Mouse (Mus musculus): ENCODE results near the gene Cdh23. TPM values are rescaled to one million over a fixed set of nuclear protein-coding genes. Genes with fewer than 3 reads are reported as not detected.

Gene Cdh23
- total RNA-seq, 2 experiments from 2014 or later, result 0.29 to 0.36 TPM

DNA sequence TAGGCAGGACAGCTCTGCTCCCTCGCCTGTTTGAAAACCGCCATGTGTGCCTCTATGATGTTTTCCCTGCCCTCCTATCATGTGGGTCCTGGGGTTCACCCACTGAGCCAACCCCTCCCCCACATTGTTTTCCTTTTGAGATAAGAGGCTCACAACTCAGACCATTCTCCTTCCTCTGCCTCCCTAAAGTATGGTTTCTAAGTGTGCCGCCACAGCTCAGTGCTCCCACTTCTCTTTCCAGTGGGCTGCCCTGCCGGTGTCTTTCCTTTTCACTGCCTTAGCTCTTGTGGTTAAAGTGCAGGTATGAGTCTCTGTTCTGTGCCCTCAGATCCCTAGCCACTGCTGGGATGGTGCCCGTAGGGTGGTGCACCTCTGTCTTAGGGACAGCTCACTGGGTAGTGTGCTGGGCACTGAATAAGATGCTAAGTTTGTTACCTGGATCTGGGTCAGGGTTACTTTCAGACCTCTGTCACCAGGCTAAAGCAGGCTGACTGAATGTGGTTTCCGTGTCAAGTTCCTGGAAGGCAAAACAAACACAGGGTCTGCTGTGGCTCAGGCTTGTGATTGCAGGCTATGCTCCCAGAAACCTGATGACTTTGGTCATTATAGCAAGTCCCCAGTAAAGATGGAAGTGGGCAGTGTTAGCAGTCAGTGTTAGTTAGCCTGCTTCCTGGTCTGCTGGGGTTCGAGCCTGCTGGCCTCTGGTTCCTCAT is 406.1 kb downstream of the Cdh23 start:
- no peak for ATAC-seq (ENCODE audit: poor library complexity, severe bottlenecking)

- peak; percentile 32; the same call in 1 of the 2 replicates for ATAC-seq (ENCODE audit: poor library complexity, severe bottlenecking)
These were observed 407.1 kb downstream of the Cdh23 start for GRCm38 (mm10) chr10:60289216-60289615.

DNA sequence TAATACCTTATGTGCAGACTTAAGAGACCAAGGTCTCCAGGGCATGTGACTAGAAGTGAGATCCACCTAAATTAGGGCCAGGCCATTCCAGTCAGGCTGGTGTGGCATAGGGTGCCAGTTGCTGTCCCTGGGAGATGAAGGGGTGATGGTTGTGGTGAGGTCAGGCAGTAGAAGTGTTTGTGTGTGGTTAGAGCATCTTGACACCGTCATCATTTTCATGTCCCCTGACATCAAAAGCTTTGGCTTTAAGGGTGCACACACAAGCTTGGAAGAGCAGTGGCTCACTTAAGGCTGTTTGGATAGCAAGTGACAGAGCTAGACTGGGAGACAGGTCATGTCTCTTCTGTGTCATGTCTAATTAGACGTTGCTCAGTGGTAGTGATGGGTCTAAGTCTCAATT is 408.6 kb downstream of the Cdh23 start:
- no peak for ATAC-seq (ENCODE audit: poor library complexity, severe bottlenecking)

DNA sequence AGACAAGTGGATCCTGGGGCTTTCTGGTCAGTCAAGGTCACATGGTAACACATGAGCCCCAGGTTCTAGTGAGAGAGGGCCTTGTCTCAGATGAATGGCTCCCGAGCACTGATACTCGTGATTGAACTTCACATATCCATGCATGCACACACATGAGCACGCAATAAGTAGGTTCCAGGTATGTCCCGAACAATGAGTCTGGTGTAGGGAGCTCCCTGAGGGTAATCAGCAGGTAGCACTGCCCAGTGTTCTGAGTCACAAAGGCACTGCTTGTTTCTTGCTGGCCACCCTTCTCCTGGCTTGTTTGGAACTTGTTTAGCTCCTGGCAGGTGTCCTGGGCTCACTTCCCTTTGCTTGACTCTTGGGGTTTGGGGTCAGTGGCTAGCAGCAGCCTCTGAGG is 409.1 kb downstream of the Cdh23 start:
- ATAC-seq (ENCODE audit: poor library complexity, severe bottlenecking), result no peak

DNA sequence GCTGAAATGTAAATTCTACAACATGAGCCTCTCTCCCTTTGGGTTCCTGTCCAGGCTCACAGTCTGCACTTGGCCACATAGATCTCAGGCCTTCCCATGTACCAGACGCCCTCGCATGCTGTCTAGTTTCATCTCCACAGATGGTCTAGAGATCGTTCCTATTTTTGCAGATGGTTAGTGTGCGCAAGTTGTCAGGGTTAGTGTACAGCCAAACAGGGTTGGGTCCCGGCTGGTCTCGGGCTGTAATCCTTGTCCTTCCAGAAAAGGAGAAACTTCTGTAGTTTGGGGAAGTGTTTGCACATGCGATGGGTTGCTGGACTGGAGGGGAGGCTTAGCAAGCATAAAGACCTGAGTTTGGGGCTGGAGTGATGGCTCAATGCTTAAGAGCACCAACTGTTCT is 409.7 kb downstream of the Cdh23 start:
- ATAC-seq (ENCODE audit: poor library complexity, severe bottlenecking), result peak; percentile 44

- ATAC-seq (ENCODE audit: poor library complexity, severe bottlenecking), result no peak
These were observed 410.5 kb downstream of the Cdh23 start for GRCm38 (mm10) chr10:60285676-60286372.

DNA sequence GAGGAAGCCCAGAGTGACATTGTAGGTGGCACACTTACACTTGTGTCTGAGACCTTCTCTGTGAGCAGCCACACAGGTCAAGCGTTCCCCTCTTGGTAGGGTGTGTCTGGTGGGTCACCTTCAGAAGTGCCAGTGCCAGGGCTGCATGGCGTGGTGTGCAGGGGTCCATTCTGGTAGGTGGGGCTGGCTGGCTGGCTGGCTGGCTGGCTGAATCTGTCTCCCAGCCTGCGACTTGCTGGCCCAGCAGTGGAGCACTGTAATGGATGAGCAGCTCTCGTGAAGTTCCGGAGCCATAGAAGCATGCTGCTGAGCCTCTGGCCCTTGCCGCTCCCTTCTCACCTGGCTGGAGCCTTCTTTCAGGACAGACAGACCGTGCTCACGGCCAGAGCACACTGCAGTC is 411.1 kb downstream of the Cdh23 start:
- ATAC-seq (ENCODE audit: poor library complexity, severe bottlenecking), result no peak

- ATAC-seq (ENCODE audit: poor library complexity, severe bottlenecking), result peak; percentile 19
These were observed 411.6 kb downstream of the Cdh23 start for GRCm38 (mm10) chr10:60284676-60285111.

- ATAC-seq (ENCODE audit: poor library complexity, severe bottlenecking), result peak; percentile 45
These were observed 412.0 kb downstream of the Cdh23 start for GRCm38 (mm10) chr10:60284248-60284647.

GRCm38 (mm10) chr10:60282116-60283014 is 413.9 kb downstream of the Cdh23 start:
- no peak for ATAC-seq (ENCODE audit: poor library complexity, severe bottlenecking)

DNA sequence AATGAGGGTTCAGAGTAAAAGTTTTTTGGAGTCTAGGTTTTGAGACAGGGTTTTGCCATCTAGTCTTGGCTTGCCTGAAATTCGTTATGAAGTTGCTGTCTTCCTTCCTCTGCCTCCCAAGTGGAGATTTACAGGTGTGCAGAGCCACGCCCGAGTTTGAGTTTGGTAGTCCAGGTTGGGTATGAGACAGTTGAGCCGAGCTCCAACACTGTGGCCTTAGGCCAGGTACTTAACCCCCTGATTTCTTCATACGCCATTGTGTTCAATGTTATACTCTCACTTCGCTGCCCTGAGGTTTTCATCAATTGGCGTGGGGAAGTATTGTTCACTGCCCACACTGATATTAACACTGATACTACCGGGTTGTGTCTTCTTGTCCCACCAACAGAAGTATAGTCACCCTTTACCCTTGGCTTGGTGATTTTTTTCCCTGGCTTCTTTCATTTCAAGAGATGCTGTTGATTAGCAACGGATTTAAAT is 414.7 kb downstream of the Cdh23 start:
- ATAC-seq (ENCODE audit: poor library complexity, severe bottlenecking), result no peak

DNA sequence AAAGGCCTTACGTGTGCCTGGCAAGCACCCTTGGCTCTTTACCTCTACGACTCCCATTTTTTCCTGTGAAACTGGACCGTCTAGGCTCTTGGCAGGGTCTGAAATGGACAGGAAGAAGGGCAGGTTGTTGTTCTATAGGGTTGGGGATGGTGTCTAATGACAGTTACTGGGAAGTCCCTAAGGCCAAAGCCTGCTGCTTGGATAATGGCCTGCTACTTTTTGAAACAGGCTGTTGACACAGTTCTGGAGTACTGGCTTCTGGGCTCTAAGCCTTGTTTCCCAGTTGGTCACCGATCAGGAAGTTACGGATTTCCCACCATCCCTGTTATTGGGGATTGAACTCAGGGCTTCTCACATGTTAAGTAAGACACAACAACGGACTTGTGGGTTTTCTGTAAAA is 415.9 kb downstream of the Cdh23 start:
- ATAC-seq (ENCODE audit: poor library complexity, severe bottlenecking), result no peak

GRCm38 (mm10) chr10:60279941-60280301 is 416.4 kb downstream of the Cdh23 start:
- no peak for ATAC-seq (ENCODE audit: poor library complexity, severe bottlenecking)

DNA sequence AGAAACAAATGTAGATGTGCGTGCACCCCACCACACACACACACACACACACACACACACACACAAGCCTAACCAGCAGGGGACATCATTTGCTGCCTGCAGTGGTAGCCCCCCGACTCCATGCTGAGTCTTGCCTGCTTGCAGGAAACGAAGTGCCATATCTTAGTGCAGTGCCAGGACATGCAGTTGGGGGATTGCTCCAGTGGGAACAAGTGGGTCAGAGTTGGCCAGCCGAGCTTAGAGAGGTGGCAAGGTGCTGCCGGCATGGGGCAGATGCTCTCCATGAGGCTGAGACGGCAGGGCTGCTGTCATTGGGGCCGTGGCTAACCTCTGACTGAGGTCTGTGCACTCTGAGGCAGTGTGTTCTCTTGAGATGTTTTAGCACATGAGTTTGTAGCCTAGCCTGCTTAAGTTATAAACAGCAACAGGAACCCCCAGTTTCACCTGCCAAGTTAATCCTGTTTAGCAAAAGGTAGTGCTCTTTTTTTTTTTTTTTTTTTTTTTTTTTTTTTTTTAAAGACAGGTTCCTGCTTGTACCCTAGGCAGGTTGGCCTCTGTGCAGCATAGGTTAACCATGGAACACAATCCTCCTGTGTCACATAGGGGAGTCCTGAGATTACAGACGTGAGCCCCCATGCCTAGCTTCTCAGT is 416.9 kb downstream of the Cdh23 start:
- no peak for ATAC-seq (ENCODE audit: poor library complexity, severe bottlenecking)

DNA sequence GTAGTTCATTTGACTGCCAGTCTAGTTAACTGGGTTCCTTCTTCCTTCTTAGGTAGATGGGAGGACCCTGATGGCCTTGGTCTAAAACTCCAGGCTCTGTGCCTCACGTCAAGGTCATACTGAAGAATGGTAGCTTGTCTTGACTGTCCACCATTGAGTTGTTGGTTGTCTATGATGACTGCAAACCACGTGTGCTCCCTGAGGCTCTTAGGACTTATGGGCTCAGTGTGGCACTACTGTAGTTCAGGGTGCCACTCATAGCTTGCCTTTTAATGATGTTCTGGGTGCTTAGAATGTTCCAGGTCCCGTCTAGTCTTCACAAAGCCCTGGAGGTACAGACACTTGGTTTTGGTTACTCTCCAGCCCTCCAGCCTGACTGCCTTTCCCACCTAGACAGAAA is 417.5 kb downstream of the Cdh23 start:
- no peak for ATAC-seq (ENCODE audit: poor library complexity, severe bottlenecking)

DNA sequence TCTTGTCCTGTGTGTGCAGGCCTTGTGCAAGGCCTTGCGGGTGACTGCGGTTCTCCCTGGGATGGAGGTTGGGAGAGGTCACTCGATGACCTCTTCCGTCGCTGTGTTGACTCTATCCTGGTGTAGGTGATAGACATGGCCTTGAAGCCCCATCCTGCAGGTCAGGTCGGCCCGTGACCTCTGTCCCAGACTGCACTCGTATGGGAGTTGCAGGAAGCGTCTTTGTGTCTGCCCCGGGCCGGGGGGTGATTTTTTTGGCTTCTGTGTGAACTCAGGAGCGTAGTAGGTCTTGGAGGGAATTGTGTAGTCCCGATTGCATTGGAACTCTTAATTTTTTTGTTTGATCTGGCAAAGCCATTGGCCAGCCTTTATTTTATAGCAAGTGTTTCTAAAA is 418.3 kb downstream of the Cdh23 start:
- ATAC-seq (ENCODE audit: poor library complexity, severe bottlenecking), result no peak; the same call in 1 of the 2 replicates

GRCm38 (mm10) chr10:60277207-60278005 is 418.9 kb downstream of the Cdh23 start, which contains the start of gene Psap:
Gene Psap, plus strand, starts transcription at chr10:60277627.
- ATAC-seq (ENCODE audit: poor library complexity, severe bottlenecking), result peak; percentile 84

DNA sequence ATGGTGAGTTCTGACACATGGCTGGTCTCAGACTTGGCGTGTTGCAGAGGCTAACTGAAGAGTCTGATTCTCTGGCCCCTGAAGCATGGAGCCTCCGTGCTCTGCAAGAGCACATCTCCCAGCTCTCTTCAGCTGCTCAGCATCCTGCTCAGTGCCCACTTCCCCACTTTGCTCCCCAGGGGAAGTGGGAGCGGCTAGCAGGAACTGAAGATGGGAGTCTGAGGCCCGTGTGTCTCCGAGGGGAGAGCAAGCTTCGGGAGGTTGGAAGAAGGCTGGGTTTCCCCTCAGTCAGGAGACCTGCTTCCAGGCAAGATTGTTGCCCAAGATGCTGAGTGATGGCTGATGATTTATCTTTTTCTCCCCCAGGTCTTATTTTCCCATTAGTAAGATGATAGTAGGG is 422.9 kb downstream of the Cdh23 start:
- ATAC-seq (ENCODE audit: poor library complexity, severe bottlenecking), result peak; percentile 53

- no peak for ATAC-seq (ENCODE audit: poor library complexity, severe bottlenecking)
These were observed 424.0 kb downstream of the Cdh23 start for GRCm38 (mm10) chr10:60272241-60272640.

DNA sequence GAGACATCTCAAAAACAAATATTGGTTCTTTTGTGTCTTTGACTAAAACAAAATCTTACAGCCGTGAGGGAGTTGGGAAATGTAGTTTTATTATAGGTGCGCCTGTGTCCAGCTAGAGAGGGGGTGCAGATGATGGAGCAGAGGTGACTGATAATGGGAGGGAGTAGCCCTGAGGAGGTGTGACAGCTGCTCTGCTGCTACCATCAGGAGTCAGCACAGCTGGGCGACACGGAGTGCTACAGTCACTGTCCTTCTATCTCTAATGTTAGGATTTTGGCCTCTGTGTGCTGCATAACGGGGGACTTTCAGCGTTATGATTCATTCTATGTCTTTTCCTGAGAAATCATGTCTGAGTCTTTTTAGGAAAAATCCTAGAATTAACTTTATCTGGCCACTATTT is 425.3 kb downstream of the Cdh23 start:
- no peak for ATAC-seq (ENCODE audit: poor library complexity, severe bottlenecking)

Data from megakaryocyte, adult 5-6 weeks (primary cell).